Mouse (Mus musculus) hematopoietic multipotent progenitor cell, adult 10-12 weeks (in vitro differentiated cells): Measurements from ENCODE around the gene Hist2h2aa1. TPM values are rescaled to one million over a fixed set of nuclear protein-coding genes. Genes with fewer than 3 reads are reported as not detected.

ENCODE experiments used
- polyA plus RNA-seq: library from polyadenylated mRNA; stranded (reverse); fragments of >175 nt; gene quantifications from 2 replicates; pipeline ENCODE4 v1.2.3, GENCODE M21; 2012; ENCODE audit warnings: low replicate concordance

Hist2h2aa1 gene
- polyA plus RNA-seq, result 11.3 and 34.0 TPM in 2 replicates

GRCm38 (mm10) chr3:96245003-96245886 lies at the start of gene Hist2h2aa1:
Hist2h2aa1 (plus strand) TSS chr3:96245497.

GRCm38 (mm10) chr3:96219661-96220130 lies 25.6 kb upstream of the Hist2h2aa1 start, which contains the start of the genes Bola1 and Hist2h2ab:
Bola1 (minus strand) TSS chr3:96219709.
Hist2h2ab (plus strand) TSS chr3:96219865.

GRCm38 (mm10) chr3:96220765-96221639 lies 24.3 kb upstream of the Hist2h2aa1 start, which contains the start of the genes Hist2h2ac and Hist2h2be:
Hist2h2ac (minus strand) TSS chr3:96220880.
Hist2h2be (plus strand) TSS chr3:96221119.

GRCm38 (mm10) chr3:96238954-96239793 lies 6.1 kb upstream of the Hist2h2aa1 start, which contains the start of gene Hist2h3c2:
Hist2h3c2 (minus strand) TSS chr3:96239127.

GRCm38 (mm10) chr3:96239949-96240798 lies 5.1 kb upstream of the Hist2h2aa1 start, which contains the start of gene Hist2h2aa2:
Hist2h2aa2 (minus strand) TSS chr3:96240276.

GRCm38 (mm10) chr3:96246427-96246856 lies 1.1 kb downstream of the Hist2h2aa1 start, which contains the start of gene Hist2h3c1:
Hist2h3c1 (plus strand) TSS chr3:96246685.

GRCm38 (mm10) chr3:96262979-96263550 lies 17.8 kb downstream of the Hist2h2aa1 start, which contains the start of gene Hist2h4:
Hist2h4 (minus strand) TSS chr3:96263311.

GRCm38 (mm10) chr3:96268051-96268775 lies 22.9 kb downstream of the Hist2h2aa1 start, which contains the start of gene Hist2h3b:
Hist2h3b (plus strand) TSS chr3:96268654.

GRCm38 (mm10) chr3:96269511-96270474 lies 24.5 kb downstream of the Hist2h2aa1 start, which contains the start of gene Hist2h2bb:
Hist2h2bb (plus strand) TSS chr3:96269752.

GRCm38 (mm10) chr3:96293787-96294186 lies 48.5 kb downstream of the Hist2h2aa1 start, which contains the start of gene Fcgr1:
Fcgr1 (minus strand) TSS chr3:96293969.

Other genes starting within 250 kb of the Hist2h2aa1 start
- gene Plekho1, start 249.5 kb upstream of the Hist2h2aa1 start, polyA plus RNA-seq, result 477 and 734 TPM in 2 replicates
- gene Vps45, start 187.0 kb upstream of the Hist2h2aa1 start, polyA plus RNA-seq, result 3.7 and 6.5 TPM in 2 replicates
- gene Otud7b, start 141.0 kb upstream of the Hist2h2aa1 start, polyA plus RNA-seq, result 11.8 and 12.2 TPM in 2 replicates
- 0.06 and 0.09 TPM in 2 replicates for gene Mtmr11, start 83.5 kb upstream of the Hist2h2aa1 start, polyA plus RNA-seq
- gene Sf3b4, start 73.2 kb upstream of the Hist2h2aa1 start, polyA plus RNA-seq, result 318 and 510 TPM in 2 replicates
- 2.5 and 3.2 TPM in 2 replicates for gene Sv2a, start 64.3 kb upstream of the Hist2h2aa1 start, polyA plus RNA-seq
- 39.2 and 60.6 TPM in 2 replicates for gene Bola1, start 25.8 kb upstream of the Hist2h2aa1 start, polyA plus RNA-seq
- gene Hist2h2ab, start 25.6 kb upstream of the Hist2h2aa1 start, polyA plus RNA-seq, result 0.92 TPM in 1 of 2 replicates, not detected in the other
- gene Hist2h2ac, start 24.6 kb upstream of the Hist2h2aa1 start, polyA plus RNA-seq, result 9.9 and 10.9 TPM in 2 replicates
- gene Hist2h2be, start 24.4 kb upstream of the Hist2h2aa1 start, polyA plus RNA-seq, result 0.81 and 1.8 TPM in 2 replicates
- 11.6 and 19.6 TPM in 2 replicates for gene Hist2h3c2, start 6.4 kb upstream of the Hist2h2aa1 start, polyA plus RNA-seq
- gene Hist2h2aa2, start 5.2 kb upstream of the Hist2h2aa1 start, polyA plus RNA-seq, result 148 and 380 TPM in 2 replicates
- gene Hist2h3c1, start 1.2 kb downstream of the Hist2h2aa1 start, polyA plus RNA-seq, result not detected in 2 replicates
- gene Hist2h4, start 17.8 kb downstream of the Hist2h2aa1 start, polyA plus RNA-seq, result 5.5 and 5.8 TPM in 2 replicates
- gene Hist2h3b, start 23.2 kb downstream of the Hist2h2aa1 start, polyA plus RNA-seq, result 38.1 and 40.7 TPM in 2 replicates
- gene Hist2h2bb, start 24.3 kb downstream of the Hist2h2aa1 start, polyA plus RNA-seq, result 1.0 and 1.8 TPM in 2 replicates
- gene Fcgr1, start 48.5 kb downstream of the Hist2h2aa1 start, polyA plus RNA-seq, result 0.83 and 1.8 TPM in 2 replicates
- not detected in 2 replicates for gene BC107364, start 206.8 kb downstream of the Hist2h2aa1 start, polyA plus RNA-seq